Mouse (Mus musculus): Measurements from ENCODE around the gene Dhrs9. TPM values are rescaled to one million over a fixed set of nuclear protein-coding genes. Genes with fewer than 3 reads are reported as not detected.

The Dhrs9 gene
- polyA plus RNA-seq, 1 experiment from 2014 or later = not detected

- no peaks in the 10 kb centered on the region for H3K4me1 ChIP-seq (ENCODE audit: control insufficient read depth, insufficient read depth, low read length)
- H3K9me3 ChIP-seq (replicated peaks; ENCODE audit: control insufficient read depth, low read length) = no peaks in the 10 kb centered on the region
- no peak for DNase-seq (ENCODE audit: low spot score)
- no peak overlapping the region for H3K4me2 ChIP-seq (ENCODE audit: low read depth, low read length)
- H3K4me3 ChIP-seq (ENCODE audit: low read depth, low read length) = no peak overlapping the region
- no peak overlapping the region for H3K9ac ChIP-seq (replicated peaks; ENCODE audit: low read length)
- H3K36me3 ChIP-seq (replicated peaks; ENCODE audit: control insufficient read depth, insufficient read depth, low read depth, low read length) = no peaks in the 10 kb centered on the region
- ATAC-seq (replicated peaks; ENCODE audit: insufficient number of reproducible peaks, low FRiP score, low TSS enrichment, low read depth) = no peak
- no peak overlapping the region for H3K27ac ChIP-seq (replicated peaks; ENCODE audit: low read depth, low read length)
- no peaks in the 10 kb centered on the region for H3K27me3 ChIP-seq (ENCODE audit: control insufficient read depth, insufficient read depth, low read length)
- WGBS = 87% methylated on average over 7 of the region's 7 CpGs
Measured at GRCm38 (mm10) chr2:69400866-69401604, 20.8 kb downstream of the Dhrs9 start.

- Histone ChIP-seq H3K9me3 (replicated peaks; ENCODE audit: control insufficient read depth, low read length) (no peaks in the 10 kb centered on the region), H3K36me3 (replicated peaks; ENCODE audit: control insufficient read depth, insufficient read depth, low read depth, low read length) (no peaks in the 10 kb centered on the region), H3K27me3 (ENCODE audit: control insufficient read depth, insufficient read depth, low read length) (no peaks in the 10 kb centered on the region), H3K4me1 (ENCODE audit: control insufficient read depth, insufficient read depth, low read length) (no peaks in the 10 kb centered on the region), H3K27ac (replicated peaks; ENCODE audit: low read depth, low read length) (no peak overlapping the region), H3K9ac (replicated peaks; ENCODE audit: low read length) (no peak overlapping the region), H3K4me3 (ENCODE audit: low read depth, low read length) (no peak overlapping the region), H3K4me2 (ENCODE audit: low read depth, low read length) (no peak overlapping the region)
- ATAC-seq (replicated peaks; ENCODE audit: insufficient number of reproducible peaks, low FRiP score, low TSS enrichment, low read depth) (no peak), DNase-seq (ENCODE audit: low spot score) (no peak)
- WGBS = 87% methylated on average over 6 of the region's 6 CpGs
Measured at GRCm38 (mm10) chr2:69401891-69402290, 21.6 kb downstream of the Dhrs9 start.

DNA sequence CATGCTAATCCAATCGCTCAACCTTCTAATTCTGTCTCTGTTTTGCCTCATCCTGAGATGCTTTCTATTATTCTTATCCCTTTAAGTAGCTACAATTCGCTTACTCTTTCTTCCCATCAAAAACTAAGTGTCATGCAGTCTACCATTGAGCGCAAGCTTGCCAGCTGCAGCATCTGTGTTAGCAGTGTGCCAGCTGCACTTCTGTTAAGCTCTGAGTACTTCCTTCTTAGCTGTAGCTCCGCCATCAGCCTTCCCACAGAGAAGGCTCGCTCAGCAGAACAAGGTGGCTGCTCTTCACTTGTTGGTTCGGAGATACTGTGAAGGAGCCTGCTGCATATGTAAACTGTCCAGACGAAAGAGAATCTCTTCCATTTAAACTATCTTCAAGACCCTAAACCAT lies 22.1 kb downstream of the Dhrs9 start:
- WGBS = 78% methylated on average over 7 of the region's 7 CpGs
- ATAC-seq (replicated peaks; ENCODE audit: insufficient number of reproducible peaks, low FRiP score, low TSS enrichment, low read depth) (no peak), DNase-seq (ENCODE audit: low spot score) (no peak)
- H3K4me1 ChIP-seq (ENCODE audit: control insufficient read depth, insufficient read depth, low read length) = no peaks in the 10 kb centered on the region
- no peak overlapping the region for H3K27ac ChIP-seq (replicated peaks; ENCODE audit: low read depth, low read length)
- H3K4me2 ChIP-seq (ENCODE audit: low read depth, low read length) = no peak overlapping the region
- H3K9ac ChIP-seq (replicated peaks; ENCODE audit: low read length) = no peak overlapping the region
- no peaks in the 10 kb centered on the region for H3K27me3 ChIP-seq (ENCODE audit: control insufficient read depth, insufficient read depth, low read length)
- H3K9me3 ChIP-seq (replicated peaks; ENCODE audit: control insufficient read depth, low read length) = no peaks in the 10 kb centered on the region
- no peak overlapping the region for H3K4me3 ChIP-seq (ENCODE audit: low read depth, low read length)
- no peaks in the 10 kb centered on the region for H3K36me3 ChIP-seq (replicated peaks; ENCODE audit: control insufficient read depth, insufficient read depth, low read depth, low read length)

- DNase-seq (ENCODE audit: low spot score) (no peak), ATAC-seq (replicated peaks; ENCODE audit: insufficient number of reproducible peaks, low FRiP score, low TSS enrichment, low read depth) (no peak)
- Histone ChIP-seq H3K4me1 (ENCODE audit: control insufficient read depth, insufficient read depth, low read length) (no peaks in the 10 kb centered on the region), H3K9ac (replicated peaks; ENCODE audit: low read length) (no peak overlapping the region), H3K27me3 (ENCODE audit: control insufficient read depth, insufficient read depth, low read length) (no peaks in the 10 kb centered on the region), H3K4me3 (ENCODE audit: low read depth, low read length) (no peak overlapping the region), H3K27ac (replicated peaks; ENCODE audit: low read depth, low read length) (no peak overlapping the region), H3K36me3 (replicated peaks; ENCODE audit: control insufficient read depth, insufficient read depth, low read depth, low read length) (no peaks in the 10 kb centered on the region), H3K9me3 (replicated peaks; ENCODE audit: control insufficient read depth, low read length) (no peaks in the 10 kb centered on the region), H3K4me2 (ENCODE audit: low read depth, low read length) (no peak overlapping the region)
- WGBS = 92% methylated on average over 5 of the region's 5 CpGs
Measured at GRCm38 (mm10) chr2:69405692-69406091, 25.4 kb downstream of the Dhrs9 start.

- Histone ChIP-seq H3K27ac (replicated peaks; ENCODE audit: low read depth, low read length) (no peak overlapping the region), H3K4me1 (ENCODE audit: control insufficient read depth, insufficient read depth, low read length) (no peaks in the 10 kb centered on the region), H3K9ac (replicated peaks; ENCODE audit: low read length) (no peak overlapping the region), H3K36me3 (replicated peaks; ENCODE audit: control insufficient read depth, insufficient read depth, low read depth, low read length) (no peaks in the 10 kb centered on the region), H3K27me3 (ENCODE audit: control insufficient read depth, insufficient read depth, low read length) (no peaks in the 10 kb centered on the region), H3K4me3 (ENCODE audit: low read depth, low read length) (no peak overlapping the region), H3K9me3 (replicated peaks; ENCODE audit: control insufficient read depth, low read length) (no peaks in the 10 kb centered on the region), H3K4me2 (ENCODE audit: low read depth, low read length) (no peak overlapping the region)
- 90% methylated on average over 10 of the region's 10 CpGs for WGBS
- no peak for ATAC-seq (replicated peaks; ENCODE audit: insufficient number of reproducible peaks, low FRiP score, low TSS enrichment, low read depth)
- no peak for DNase-seq (ENCODE audit: low spot score)
Measured at GRCm38 (mm10) chr2:69414539-69414938, 34.3 kb downstream of the Dhrs9 start.

GRCm38 (mm10) chr2:69415070-69415469 lies 34.8 kb downstream of the Dhrs9 start:
- no peaks in the 10 kb centered on the region for H3K9me3 ChIP-seq (replicated peaks; ENCODE audit: control insufficient read depth, low read length)
- DNase-seq (ENCODE audit: low spot score) = no peak
- 82% methylated on average over 6 of the region's 6 CpGs for whole genome bisulfite sequencing
- H3K9ac ChIP-seq (replicated peaks; ENCODE audit: low read length) = no peak overlapping the region
- H3K4me2 ChIP-seq (ENCODE audit: low read depth, low read length) = no peak overlapping the region
- no peak overlapping the region for H3K27ac ChIP-seq (replicated peaks; ENCODE audit: low read depth, low read length)
- no peaks in the 10 kb centered on the region for H3K27me3 ChIP-seq (ENCODE audit: control insufficient read depth, insufficient read depth, low read length)
- ATAC-seq (replicated peaks; ENCODE audit: insufficient number of reproducible peaks, low FRiP score, low TSS enrichment, low read depth) = no peak
- H3K36me3 ChIP-seq (replicated peaks; ENCODE audit: control insufficient read depth, insufficient read depth, low read depth, low read length) = no peaks in the 10 kb centered on the region
- no peak overlapping the region for H3K4me3 ChIP-seq (ENCODE audit: low read depth, low read length)
- no peaks in the 10 kb centered on the region for H3K4me1 ChIP-seq (ENCODE audit: control insufficient read depth, insufficient read depth, low read length)

DNA sequence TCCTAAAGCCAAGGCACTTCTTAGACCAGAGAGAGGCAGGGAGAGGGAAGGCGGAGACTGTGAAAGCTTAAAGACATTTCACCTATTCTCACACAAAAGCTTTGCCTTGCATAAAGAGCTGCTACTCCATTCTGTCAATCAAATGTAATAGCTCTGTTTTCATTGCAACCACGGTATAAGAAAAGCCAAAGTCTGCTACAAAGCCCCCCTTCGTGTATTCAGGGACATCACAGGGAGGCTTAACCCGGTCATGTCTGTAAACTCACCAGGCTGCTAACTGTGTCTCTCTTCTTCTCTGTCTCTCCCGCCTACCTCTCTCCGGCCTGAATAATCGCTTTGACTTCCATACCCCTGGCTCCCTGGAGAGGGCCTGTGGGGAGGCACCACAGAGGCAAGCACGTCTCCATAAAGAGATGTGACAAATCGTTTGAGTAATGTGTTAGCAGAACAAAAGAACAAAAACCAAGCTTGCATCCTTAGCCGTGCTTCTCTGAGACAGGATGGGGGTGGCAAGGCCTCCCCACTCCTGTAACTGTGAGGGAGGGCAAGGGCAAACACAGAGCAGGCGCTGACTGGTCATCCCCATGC lies 38.1 kb downstream of the Dhrs9 start:
- no peak overlapping the region for H3K27ac ChIP-seq (replicated peaks; ENCODE audit: low read depth, low read length)

DNA sequence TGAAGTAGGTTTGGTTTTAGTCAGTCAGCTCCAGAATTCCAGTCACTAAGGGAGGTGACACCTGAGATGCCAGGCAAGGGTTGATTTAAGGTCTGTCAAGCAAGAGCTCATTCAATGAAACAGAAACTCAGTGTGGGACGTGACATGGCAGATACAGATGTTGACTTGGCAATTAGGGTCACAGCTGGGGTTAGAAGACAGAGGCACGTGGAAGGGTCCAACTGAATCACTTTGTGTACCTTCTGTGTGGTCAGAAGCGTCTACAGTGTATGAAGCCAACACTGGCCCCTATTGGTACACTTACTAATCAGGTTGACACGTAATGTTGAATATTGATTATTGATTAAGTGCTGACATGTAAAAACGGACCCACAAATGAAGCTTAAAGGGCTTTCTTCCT lies 44.6 kb downstream of the Dhrs9 start:
- Histone ChIP-seq H3K27ac (replicated peaks; ENCODE audit: low read depth, low read length) (no peak overlapping the region), H3K4me1 (ENCODE audit: control insufficient read depth, insufficient read depth, low read length) (no peaks in the 10 kb centered on the region), H3K27me3 (ENCODE audit: control insufficient read depth, insufficient read depth, low read length) (no peaks in the 10 kb centered on the region), H3K36me3 (replicated peaks; ENCODE audit: control insufficient read depth, insufficient read depth, low read depth, low read length) (no peaks in the 10 kb centered on the region), H3K9me3 (replicated peaks; ENCODE audit: control insufficient read depth, low read length) (no peaks in the 10 kb centered on the region), H3K4me3 (ENCODE audit: low read depth, low read length) (no peak overlapping the region), H3K4me2 (ENCODE audit: low read depth, low read length) (no peak overlapping the region), H3K9ac (replicated peaks; ENCODE audit: low read length) (no peak overlapping the region)
- WGBS = 59% methylated on average over 5 of the region's 5 CpGs
- ATAC-seq (replicated peaks; ENCODE audit: insufficient number of reproducible peaks, low FRiP score, low TSS enrichment, low read depth) (no peak), DNase-seq (ENCODE audit: low spot score) (no peak)

More for the DNA sequence above, 38.1 kb downstream of the Dhrs9 start:
- H3K9me3 ChIP-seq (replicated peaks; ENCODE audit: control insufficient read depth, low read length) = no peaks in the 10 kb centered on the region
- no peaks in the 10 kb centered on the region for H3K27me3 ChIP-seq (ENCODE audit: control insufficient read depth, insufficient read depth, low read length)
- DNase-seq (ENCODE audit: low spot score) = peak; percentile 35
- WGBS = 7% methylated on average over 11 of the region's 11 CpGs
- peak; percentile 88 for ATAC-seq (replicated peaks; ENCODE audit: insufficient number of reproducible peaks, low FRiP score, low TSS enrichment, low read depth)
- H3K4me2 ChIP-seq (ENCODE audit: low read depth, low read length) = no peak overlapping the region
- H3K4me3 ChIP-seq (ENCODE audit: low read depth, low read length) = no peak overlapping the region
- no peaks in the 10 kb centered on the region for H3K36me3 ChIP-seq (replicated peaks; ENCODE audit: control insufficient read depth, insufficient read depth, low read depth, low read length)
- no peak overlapping the region for H3K9ac ChIP-seq (replicated peaks; ENCODE audit: low read length)
- H3K4me1 ChIP-seq (ENCODE audit: control insufficient read depth, insufficient read depth, low read length) = no peaks in the 10 kb centered on the region

All from embryonic facial prominence, embryonic 11.5 days (tissue).